In the genomic region with DNA sequence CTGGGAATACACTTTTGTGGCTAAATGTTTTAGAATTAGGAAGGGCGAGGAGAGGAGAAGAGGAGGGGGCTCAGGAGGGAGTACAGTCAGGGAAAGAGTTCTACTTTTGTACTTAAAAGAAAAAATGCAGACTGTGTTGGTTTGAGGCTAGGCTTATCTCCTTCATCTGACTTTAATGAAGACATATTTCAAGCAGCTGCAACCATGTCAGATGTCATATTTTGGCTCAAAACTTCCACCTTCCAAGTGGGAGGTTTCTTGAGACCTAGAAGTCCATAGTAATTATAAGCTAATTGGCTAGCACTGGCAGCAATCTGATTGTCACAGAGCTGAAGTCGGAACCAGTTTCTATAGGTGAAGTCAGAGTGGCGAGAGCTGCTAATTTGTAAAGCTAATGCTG, we compare ENCODE assay signal across 20 mouse cellular contexts.
DNase-seq lines count a peak whose midpoint lies in the region; ATAC-seq and TF ChIP-seq lines count a peak whose summit lies in the region.
"Had no signal": no experiment of that assay in that cellular context is flagged by ENCODE, and none has a peak within 500 bp of the region (broad histone marks: within the 10 kb centered on the region; RNA-seq: fewer than 3 reads in every experiment).

No protein-coding gene starts in this region.

- H3K9me3 ChIP-seq in heart, embryonic 13.5 days: no peaks in the 10 kb centered on the region
- no peaks in the 10 kb centered on the region for H3K9me3 ChIP-seq in heart, embryonic 11.5 days (replicated peaks; ENCODE audit: control insufficient read depth, low read length)
- no peaks in the 10 kb centered on the region for H3K9me3 ChIP-seq in kidney, postnatal 0 days (replicated peaks; ENCODE audit: low read length)
- H3K9me3 ChIP-seq in embryonic facial prominence, embryonic 13.5 days: no peaks in the 10 kb centered on the region
- H3K9me3 ChIP-seq: forebrain, embryonic 15.5 days; heart, embryonic 10.5 days; hindbrain, embryonic 15.5 days; limb, embryonic 15.5 days; liver, embryonic 15.5 days; midbrain, embryonic 12.5 days had no signal

- peak overlapping the region; percentile 42; the same call in 1 of the 2 replicates for H3K27ac ChIP-seq in heart, embryonic 13.5 days (replicated peaks)
- H3K27ac ChIP-seq in heart, embryonic 11.5 days (ENCODE audit: low read depth, low read length): no peak overlapping the region
- H3K27ac ChIP-seq in kidney, postnatal 0 days: peak overlapping the region; percentile 58; the same call in 1 of the 2 replicates
- H3K27ac ChIP-seq in embryonic facial prominence, embryonic 13.5 days: 0 out of 2 replicates have a peak overlapping the region, but pooled peaks have one; percentile 11
- H3K27ac ChIP-seq: forebrain, embryonic 15.5 days; heart, embryonic 10.5 days; hindbrain, embryonic 15.5 days; limb, embryonic 15.5 days; liver, embryonic 15.5 days; midbrain, embryonic 12.5 days had no signal

- H3K36me3 ChIP-seq in heart, embryonic 13.5 days: no peaks in the 10 kb centered on the region
- no peaks in the 10 kb centered on the region for H3K36me3 ChIP-seq in heart, embryonic 11.5 days (ENCODE audit: control insufficient read depth, insufficient read depth, low read length)
- no peaks in the 10 kb centered on the region for H3K36me3 ChIP-seq in kidney, postnatal 0 days (ENCODE audit: insufficient read depth, low read length)
- H3K36me3 ChIP-seq in embryonic facial prominence, embryonic 13.5 days: no peaks in the 10 kb centered on the region
- H3K36me3 ChIP-seq in myocyte (ENCODE audit: control insufficient read depth, insufficient read depth): no peaks in the 10 kb centered on the region
- H3K36me3 ChIP-seq: forebrain, embryonic 15.5 days; heart, embryonic 10.5 days; hindbrain, embryonic 15.5 days; limb, embryonic 15.5 days; liver, embryonic 15.5 days; midbrain, embryonic 12.5 days had no signal

- H3K9ac ChIP-seq in heart, embryonic 13.5 days: no peak overlapping the region
- no peak overlapping the region for H3K9ac ChIP-seq in heart, embryonic 11.5 days (ENCODE audit: low read depth, low read length)
- H3K9ac ChIP-seq in kidney, postnatal 0 days (ENCODE audit: low read depth, low read length): no peak overlapping the region
- H3K9ac ChIP-seq in embryonic facial prominence, embryonic 13.5 days: no peak overlapping the region
- H3K9ac ChIP-seq: forebrain, embryonic 15.5 days; hindbrain, embryonic 15.5 days; limb, embryonic 15.5 days; liver, embryonic 15.5 days; midbrain, embryonic 12.5 days had no signal

- peak; percentile 70 for DNase-seq in kidney, postnatal 0 days (ENCODE audit: low spot score)
- no peak for DNase-seq in kidney, adult 11 months
- DNase-seq in adrenal gland, adult 8-10 months: no peak
- DNase-seq in frontal cortex, postnatal 14 days (ENCODE audit: low spot score in 2 of 2): no peak
- DNase-seq: cerebellum, adult 18-20 months; cerebellum, postnatal 25 days; heart, postnatal 36 days; right cerebral cortex, postnatal 14 days; spleen, adult 18-20 months had no signal

- TF ChIP-seq POLR2A in myocyte (IDR thresholded peaks at IDR 0.05; ENCODE audit: insufficient read length, low read depth): no peak

- no peak overlapping the region for H3ac ChIP-seq in myocyte (ENCODE audit: control insufficient read depth, insufficient read length)

- no peak for TF ChIP-seq CTCF in kidney, postnatal 0 days (IDR thresholded peaks at IDR 0.05; ENCODE audit: low read depth)

- ATAC-seq in heart, embryonic 13.5 days (ENCODE audit: extremely low read depth, insufficient number of reproducible peaks, low FRiP score, low TSS enrichment): no peak
- no peak for ATAC-seq in heart, embryonic 11.5 days (replicated peaks; ENCODE audit: insufficient number of reproducible peaks, low FRiP score, low TSS enrichment)
- no peak for ATAC-seq in kidney, postnatal 0 days (replicated peaks; ENCODE audit: low FRiP score, low read depth)
- ATAC-seq in embryonic facial prominence, embryonic 13.5 days (ENCODE audit: insufficient number of reproducible peaks, insufficient read depth, low FRiP score, low TSS enrichment, low read depth): no peak
- ATAC-seq: forebrain, embryonic 15.5 days; intestine, postnatal 0 days had no signal

- no peak overlapping the region for H3K4me3 ChIP-seq in heart, embryonic 13.5 days
- H3K4me3 ChIP-seq in heart, embryonic 11.5 days (ENCODE audit: low read depth, low read length): no peak overlapping the region
- no peak overlapping the region for H3K4me3 ChIP-seq in kidney, postnatal 0 days (replicated peaks; ENCODE audit: low read depth, low read length)
- H3K4me3 ChIP-seq in embryonic facial prominence, embryonic 13.5 days: no peak overlapping the region
- H3K4me3 ChIP-seq in myocyte: no peak overlapping the region
- H3K4me3 ChIP-seq: forebrain, embryonic 15.5 days; heart, embryonic 10.5 days; hindbrain, embryonic 15.5 days; limb, embryonic 15.5 days; liver, embryonic 15.5 days; midbrain, embryonic 12.5 days had no signal

- WGBS in heart, embryonic 13.5 days: 70% methylated on average over 3 of the region's 3 CpGs
- 72% methylated on average over 3 of the region's 3 CpGs for WGBS in heart, embryonic 11.5 days (ENCODE audit: insufficient replicate concordance)
- WGBS in kidney, postnatal 0 days: 53% methylated on average over 3 of the region's 3 CpGs
- 28% methylated on average over 3 of the region's 3 CpGs for WGBS in embryonic facial prominence, embryonic 13.5 days

- H3K27me3 ChIP-seq in heart, embryonic 13.5 days (replicated peaks): peaks cover 11% of the 10 kb centered on the region; the same call in 1 of the 2 replicates
- 0 out of 2 replicates have a peak, but pooled peaks cover 1% of the 10 kb centered on the region for H3K27me3 ChIP-seq in heart, embryonic 11.5 days (ENCODE audit: control insufficient read depth, insufficient read depth, low read length)
- no peaks in the 10 kb centered on the region for H3K27me3 ChIP-seq in kidney, postnatal 0 days (ENCODE audit: insufficient read depth, low read length)
- 0 out of 2 replicates have a peak, but pooled peaks cover 3% of the 10 kb centered on the region for H3K27me3 ChIP-seq in embryonic facial prominence, embryonic 13.5 days
- H3K27me3 ChIP-seq in myocyte (ENCODE audit: control insufficient read depth, insufficient read depth, insufficient read length): no peaks in the 10 kb centered on the region
- H3K27me3 ChIP-seq: hindbrain, embryonic 15.5 days had no signal

- H3K4me2 ChIP-seq in heart, embryonic 13.5 days: no peak overlapping the region
- no peak overlapping the region for H3K4me2 ChIP-seq in heart, embryonic 11.5 days
- H3K4me2 ChIP-seq in kidney, postnatal 0 days (ENCODE audit: low read length): no peak overlapping the region
- H3K4me2 ChIP-seq in embryonic facial prominence, embryonic 13.5 days: no peak overlapping the region
- H3K4me2 ChIP-seq in myocyte (ENCODE audit: low read depth): peak overlapping the region; percentile 25
- H3K4me2 ChIP-seq: forebrain, embryonic 15.5 days; hindbrain, embryonic 15.5 days; limb, embryonic 15.5 days; liver, embryonic 15.5 days; midbrain, embryonic 12.5 days had no signal

- H3K79me2 ChIP-seq in myocyte (ENCODE audit: control insufficient read depth, insufficient read depth): no peaks in the 10 kb centered on the region

- peaks cover 54% of the 10 kb centered on the region for H3K4me1 ChIP-seq in heart, embryonic 13.5 days
- peaks cover 18% of the 10 kb centered on the region for H3K4me1 ChIP-seq in heart, embryonic 11.5 days (ENCODE audit: control insufficient read depth, insufficient read depth, low read length)
- H3K4me1 ChIP-seq in kidney, postnatal 0 days (replicated peaks; ENCODE audit: insufficient read depth, low read length): peaks cover 8% of the 10 kb centered on the region; the same call in 1 of the 2 replicates
- H3K4me1 ChIP-seq in embryonic facial prominence, embryonic 13.5 days: peaks cover 51% of the 10 kb centered on the region
- H3K4me1 ChIP-seq: liver, embryonic 15.5 days had no signal

TF ChIP-seq in myocyte, 11 proteins besides CTCF, POLR2A, EP300 and RAD21:
- no peak for TF ChIP-seq TCF3 (IDR thresholded peaks at IDR 0.05; ENCODE audit: insufficient read length, low read depth)
- TF ChIP-seq MYOD1 (IDR thresholded peaks at IDR 0.05; ENCODE audit: control insufficient read depth in 1 of 3, insufficient read length in 2 of 3, low read depth in 2 of 3): peak; percentile 4 to 66 (median 31)
- no peak for TF ChIP-seq MAX (IDR thresholded peaks at IDR 0.05; ENCODE audit: low read depth)
